Mouse (Mus musculus): Measurements from ENCODE around the gene Sash1. TPM values are rescaled to one million over a fixed set of nuclear protein-coding genes. Genes with fewer than 3 reads are reported as not detected.

The Sash1 gene
- polyA plus RNA-seq, 1 experiment from 2014 or later: 2.9 TPM

DNA sequence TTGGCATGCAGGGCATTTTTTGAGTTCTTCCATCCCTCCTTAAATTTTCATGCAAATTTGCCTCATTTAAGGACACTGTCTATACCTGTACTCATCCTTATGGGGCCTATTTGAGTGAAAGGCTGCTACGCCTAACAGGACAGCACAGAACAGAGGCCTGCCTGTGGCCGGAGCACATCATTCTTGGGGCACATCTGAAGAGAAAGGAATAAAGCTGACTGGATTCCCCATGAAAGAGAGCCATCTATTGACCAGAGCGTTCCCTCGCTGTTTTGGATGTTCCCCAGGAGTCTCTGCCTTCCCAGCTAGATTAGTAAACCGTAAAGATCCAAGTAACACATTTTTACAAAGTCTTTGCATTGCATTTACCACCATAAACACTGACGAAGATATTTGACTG lies 203.5 kb downstream of the Sash1 start:
- Histone ChIP-seq H3K36me3 (no peaks in the 10 kb centered on the region), H3K9ac (no peak overlapping the region), H3K27me3 (no peaks in the 10 kb centered on the region), H3K9me3 (0 out of 2 replicates have a peak, but pooled peaks cover 3% of the 10 kb centered on the region), H3K4me3 (no peak overlapping the region), H3K27ac (replicated peaks) (no peak overlapping the region), H3K4me2 (no peak overlapping the region), H3K4me1 (replicated peaks) (no peaks in the 10 kb centered on the region)
- no peak for ATAC-seq (ENCODE audit: low read depth)
- WGBS: 74% methylated on average over 6 of the region's 6 CpGs

DNA sequence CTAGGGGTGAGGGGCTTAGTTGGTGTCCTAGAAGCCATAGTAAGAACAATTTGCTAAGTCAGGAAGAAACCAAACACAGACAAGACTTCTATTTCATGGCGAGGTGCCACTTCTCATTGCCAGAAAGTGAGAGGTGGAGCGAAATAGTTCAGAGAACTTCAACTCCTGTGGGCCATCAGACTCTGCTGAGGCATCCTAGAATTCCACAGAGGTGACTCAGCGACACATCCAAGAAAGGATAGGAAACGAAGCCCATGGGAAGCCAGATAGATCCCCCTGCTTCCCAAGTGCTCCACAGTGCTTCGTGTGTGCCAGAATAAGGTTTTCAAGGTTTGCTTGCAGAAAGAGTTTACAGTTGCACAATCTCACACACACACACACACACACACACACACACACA lies 209.1 kb downstream of the Sash1 start:
- H3K9me3 ChIP-seq: no peaks in the 10 kb centered on the region
- no peaks in the 10 kb centered on the region for H3K27me3 ChIP-seq
- no peaks in the 10 kb centered on the region for H3K4me1 ChIP-seq (replicated peaks)
- H3K27ac ChIP-seq (replicated peaks): no peak overlapping the region
- no peak for ATAC-seq (ENCODE audit: low read depth)
- H3K36me3 ChIP-seq: no peaks in the 10 kb centered on the region
- no peak overlapping the region for H3K4me3 ChIP-seq
- 94% methylated on average over 5 of the region's 5 CpGs for WGBS
- H3K9ac ChIP-seq: no peak overlapping the region
- no peak overlapping the region for H3K4me2 ChIP-seq

Measured in neural tube, embryonic 13.5 days (tissue).